Mouse (Mus musculus) olfactory bulb, adult 2 months (tissue): Measurements from ENCODE around the gene Rabep2. TPM values are rescaled to one million over a fixed set of nuclear protein-coding genes. Genes with fewer than 3 reads are reported as not detected.
"Not testable (repeated sequence)": the region's sequence is repeated elsewhere in the genome, so short reads cannot be mapped to it uniquely, and the experiment has no call there.

Experiments used
- H3K27ac ChIP-seq: fragments of 200-500 bp; 2 replicates; pipeline ENCODE4 v1.5.1; 2012; ENCODE audit warnings: low read depth, low read length; ENCODE audit not compliant: insufficient read depth
- H3K4me1 ChIP-seq: fragments of 200-500 bp; 2 replicates; pipeline ENCODE4 v1.6.1; 2012; ENCODE audit warnings: low read length; ENCODE audit not compliant: control insufficient read depth, insufficient read depth
- H3K4me3 ChIP-seq: fragments of 200-500 bp; 2 replicates; pipeline ENCODE4 v1.5.1; 2012; ENCODE audit warnings: mild to moderate bottlenecking, low read depth, low read length, moderate library complexity; ENCODE audit not compliant: insufficient read depth
- CTCF ChIP-seq: fragments of 200-500 bp; IDR thresholded peaks from 2 replicates; pipeline ENCODE4 v1.5.1; 2012; ENCODE audit warnings: low read depth, mild to moderate bottlenecking, low read length, moderate library complexity; ENCODE audit not compliant: insufficient read depth
- POLR2A ChIP-seq: fragments of 200-500 bp; IDR thresholded peaks from 2 replicates; pipeline ENCODE4 v1.6.1; 2012; ENCODE audit warnings: mild to moderate bottlenecking, low read depth, low read length, moderate library complexity; ENCODE audit not compliant: insufficient read depth
- WGBS: fragments of 180-500 bp; shearing (Covaris S2); methylation state at CpG from one replicate; pipeline ENCODE4 v1.1.7; 2018; 5-methylcytosine and 5-hydroxymethylcytosine counted together
- polyA plus RNA-seq: library from polyadenylated mRNA; stranded (reverse); fragments of >200 nt; gene quantifications from 2 replicates; pipeline ENCODE4 v1.2.4, GENCODE M21; 2012; ENCODE audit warnings: low replicate concordance; ENCODE audit not compliant: missing spikeins, insufficient read depth, insufficient read length

Rabep2 gene
- polyA plus RNA-seq = not detected in 2 replicates

- Histone ChIP-seq H3K4me1 (peaks cover 12% of the 10 kb centered on the region), H3K27ac (peak within 1 kb of the TSS; percentile 63), H3K4me3 (peak within 1 kb of the TSS; percentile 97)
- under 1% methylated on average over 80 of the region's 82 CpGs for WGBS
- TF ChIP-seq CTCF = no peak
Observed at GRCm38 (mm10) chr7:126428631-126429502, at the start of gene Rabep2. TSS of gene Rabep2 (plus strand) at chr7:126428759.

DNA sequence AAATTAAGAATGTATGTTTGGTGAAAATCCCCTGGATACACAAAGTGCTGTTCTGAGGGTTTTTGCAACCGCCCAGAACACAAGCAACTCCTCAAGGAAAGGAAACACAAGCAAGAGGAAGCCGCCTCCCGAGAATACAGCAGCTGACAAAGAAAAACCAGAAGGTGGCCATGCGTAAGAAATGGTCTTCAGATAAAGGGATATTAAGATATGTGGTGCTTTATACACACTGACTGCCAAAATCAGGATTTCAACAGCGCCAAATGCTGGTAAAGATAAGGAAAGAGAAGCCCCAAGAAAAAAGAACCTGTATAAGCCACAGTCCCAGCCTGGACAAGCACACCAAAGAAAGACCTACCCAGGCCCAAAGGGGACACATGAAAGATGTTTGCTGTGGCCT, 45.0 kb upstream of the Rabep2 start:
- Histone ChIP-seq H3K4me3 (no peak overlapping the region), H3K27ac (no peak overlapping the region), H3K4me1 (no peaks in the 10 kb centered on the region)
- TF ChIP-seq POLR2A = no peak
- TF ChIP-seq CTCF = no peak
- 80% methylated on average over 5 of the region's 5 CpGs for WGBS

DNA sequence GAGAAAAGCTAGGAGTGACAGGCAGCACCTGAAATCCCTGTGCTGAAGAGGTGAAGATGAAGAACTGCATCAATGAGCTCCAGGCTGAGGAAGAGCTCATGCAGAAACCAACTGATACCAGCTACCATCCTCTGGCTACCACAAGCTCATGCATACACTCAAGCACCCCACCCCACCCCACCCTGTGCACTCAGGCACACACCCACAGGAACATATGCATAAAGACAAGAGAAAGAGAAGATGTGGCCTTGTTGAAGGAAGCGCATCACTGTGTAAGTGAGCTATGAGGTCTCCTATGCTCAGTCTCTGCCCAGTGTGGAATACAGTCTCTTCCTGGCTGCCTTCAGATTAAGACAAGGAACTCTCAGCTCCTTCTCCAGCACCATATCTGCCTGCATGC, 40.4 kb upstream of the Rabep2 start:
- Histone ChIP-seq H3K4me1 (no peaks in the 10 kb centered on the region), H3K4me3 (no peak overlapping the region), H3K27ac (no peak overlapping the region)
- no peak for TF ChIP-seq POLR2A
- TF ChIP-seq CTCF = no peak
- WGBS = 100% methylated on average over 1 of the region's 1 CpGs

DNA sequence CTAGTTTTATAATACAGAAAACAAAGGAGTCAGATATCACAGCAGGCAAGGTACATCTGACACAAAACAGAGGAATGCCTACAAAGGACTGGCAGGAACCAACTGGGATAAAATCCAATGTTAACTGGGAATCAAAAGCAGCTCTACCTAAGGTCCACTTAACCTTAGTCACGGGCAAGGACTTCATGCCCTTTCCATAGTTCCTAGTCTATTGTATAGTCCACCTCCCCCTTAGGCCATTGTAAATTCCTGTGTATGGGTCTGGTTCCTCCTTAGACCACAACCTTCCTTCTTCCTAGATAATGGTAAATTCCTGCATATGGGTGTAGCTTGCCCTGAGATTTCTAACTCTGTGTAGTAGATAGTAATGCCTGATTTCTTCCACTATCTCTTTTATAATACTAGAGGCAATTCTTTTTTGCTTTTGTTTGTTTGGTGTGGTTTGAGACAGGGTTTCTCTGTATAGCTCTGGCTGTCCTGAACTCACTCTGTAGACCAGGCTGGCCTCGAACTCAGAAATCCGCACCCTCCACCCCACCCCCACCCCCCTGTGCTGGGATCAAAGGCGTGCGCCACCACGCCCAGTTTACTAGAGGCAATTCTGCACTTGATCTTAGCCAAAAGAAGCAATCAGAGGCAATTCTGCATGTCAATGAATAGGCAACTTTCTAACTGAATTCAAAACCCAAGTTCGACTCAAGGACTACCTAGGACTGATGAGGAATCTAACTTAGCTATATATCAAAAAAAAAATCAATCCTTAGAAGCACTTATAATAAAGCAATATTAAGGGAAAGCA, 36.3 kb upstream of the Rabep2 start:
- not testable (repeated sequence) for H3K4me3 ChIP-seq, H3K27ac ChIP-seq, H3K4me1 ChIP-seq
- 93% methylated on average over 7 of the region's 7 CpGs for WGBS

- H3K27ac ChIP-seq = no peak within 1 kb of the TSS
- under 1% methylated on average over 59 of the region's 59 CpGs for WGBS
- peak within 1 kb of the TSS; percentile 91 for H3K4me3 ChIP-seq
- TF ChIP-seq POLR2A (peak; percentile 82), CTCF (no peak)
- no peaks in the 10 kb centered on the region for H3K4me1 ChIP-seq
Observed at GRCm38 (mm10) chr7:126396298-126397119, 32.0 kb upstream of the Rabep2 start, which contains the start of gene Nfatc2ip. TSS of gene Nfatc2ip (minus strand) at chr7:126396737.

- TF ChIP-seq POLR2A = no peak
- no peak for TF ChIP-seq CTCF
- H3K4me3 ChIP-seq = no peak overlapping the region
- WGBS = 51% methylated on average over 6 of the region's 6 CpGs
- no peak overlapping the region for H3K27ac ChIP-seq
- H3K4me1 ChIP-seq = no peaks in the 10 kb centered on the region
Observed at GRCm38 (mm10) chr7:126397221-126397620, 31.3 kb upstream of the Rabep2 start.

- WGBS = 94% methylated on average over 4 of the region's 4 CpGs
- Histone ChIP-seq H3K4me1 (no peaks in the 10 kb centered on the region), H3K4me3 (no peak overlapping the region), H3K27ac (no peak overlapping the region)
- TF ChIP-seq CTCF = no peak
- TF ChIP-seq POLR2A = no peak
Observed at GRCm38 (mm10) chr7:126397822-126398221, 30.7 kb upstream of the Rabep2 start.

GRCm38 (mm10) chr7:126399548-126399947, 29.0 kb upstream of the Rabep2 start:
- Histone ChIP-seq H3K27ac (no peak overlapping the region), H3K4me1 (no peaks in the 10 kb centered on the region), H3K4me3 (no peak overlapping the region)
- WGBS = 8% methylated on average over 5 of the region's 5 CpGs
- TF ChIP-seq POLR2A (no peak), CTCF (peak; percentile 62)

DNA sequence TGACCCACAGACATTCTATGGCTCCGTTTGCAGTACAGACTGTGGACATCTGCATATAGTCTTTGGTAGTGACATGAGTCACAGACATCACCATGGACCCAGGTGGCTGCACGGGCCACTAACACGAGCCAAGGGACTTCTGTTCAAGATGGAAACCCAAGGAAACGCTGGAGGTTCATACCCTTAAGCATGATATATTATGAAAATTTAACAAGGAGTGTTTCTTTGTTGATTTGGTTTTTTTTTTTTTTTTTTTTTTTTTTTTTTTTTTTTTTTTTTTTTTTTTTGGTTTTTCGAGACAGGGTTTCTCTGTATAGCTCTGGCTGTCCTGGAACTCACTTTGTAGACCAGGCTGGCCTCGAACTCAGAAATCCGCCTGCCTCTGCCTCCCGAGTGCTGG, 26.0 kb upstream of the Rabep2 start:
- H3K4me3 ChIP-seq, H3K4me1 ChIP-seq, H3K27ac ChIP-seq: not testable (repeated sequence)
- WGBS = 81% methylated on average over 8 of the region's 8 CpGs
